Mouse (Mus musculus) MEL-GATA-1-ER (cell line): ENCODE measurements at regions not wholly inside any gene's neighbourhood (a gene's known extent, or its start where the extent isn't known, plus 50 kb on each side); places are given as distances from the start of the nearest gene placed in this dataset.
A peak's percentile ranks its signal among the peaks of the same experiment; 100 is the strongest.
"Not testable (repeated sequence)": the region's sequence is repeated elsewhere in the genome, so short reads cannot be mapped to it uniquely, and the experiment has no call there.

Experiments used
- DNase-seq: peaks from one replicate; pipeline ENCODE4 v3.0.0-alpha.2; 2012; ENCODE audit warnings: low read depth; ENCODE audit errors: extremely low read depth

DNA sequence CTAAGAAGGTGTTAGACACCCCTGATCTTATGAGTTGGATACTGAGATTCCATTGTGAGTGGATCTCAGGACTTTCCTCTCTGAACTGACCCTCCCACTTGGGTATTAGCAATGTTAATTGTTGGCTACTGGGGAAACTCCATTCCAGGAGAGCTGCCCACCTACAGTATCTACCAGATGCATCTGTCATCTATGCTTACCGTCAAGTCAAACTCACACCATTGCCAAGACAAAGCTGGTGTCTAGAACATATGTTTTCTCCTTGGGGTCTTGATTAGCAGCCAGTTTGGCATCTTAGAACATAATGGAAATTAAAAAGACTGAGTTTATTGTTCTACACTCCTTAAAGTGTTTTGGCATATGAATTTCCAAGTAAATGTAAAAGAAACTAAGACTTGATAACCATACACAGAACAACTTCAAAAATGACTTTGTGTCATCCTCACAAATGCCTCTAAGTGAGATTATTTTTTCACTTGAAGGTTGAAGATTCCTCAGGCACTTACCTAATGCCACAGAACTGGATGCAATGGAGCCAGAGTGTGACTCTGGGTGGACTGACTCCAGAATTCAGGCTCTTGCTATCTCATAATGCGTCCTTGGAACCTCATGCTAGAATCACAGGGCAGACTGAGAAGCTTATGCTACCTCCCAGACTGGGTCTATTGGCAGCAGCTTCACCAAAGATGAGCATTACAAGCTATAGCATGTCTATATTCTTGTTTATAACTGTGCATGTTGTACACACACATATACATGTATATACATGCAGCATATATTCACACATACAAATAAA is 107.5 kb upstream of the Rnf152 start:
- DNase-seq: no peak

DNA sequence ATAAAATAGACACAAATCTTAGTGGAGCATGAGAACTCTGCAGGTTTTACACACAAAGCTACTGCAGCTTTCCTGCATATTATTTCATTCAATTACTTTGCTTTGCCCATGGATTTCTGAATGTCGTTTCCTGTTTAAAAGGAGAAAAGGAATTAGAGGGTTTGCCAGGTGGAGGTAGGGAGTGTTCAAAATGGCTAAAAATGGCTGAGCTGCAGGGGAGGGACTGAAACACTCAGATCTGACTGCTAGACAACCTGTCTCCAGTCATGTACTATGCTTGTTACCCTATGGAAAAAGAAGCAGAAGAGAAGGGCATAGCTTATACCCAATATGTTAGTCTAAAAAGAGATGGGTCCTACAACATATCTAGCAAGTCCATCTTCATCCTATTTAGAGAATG is 106.2 kb upstream of the Rnf152 start:
- DNase-seq: no peak

DNA sequence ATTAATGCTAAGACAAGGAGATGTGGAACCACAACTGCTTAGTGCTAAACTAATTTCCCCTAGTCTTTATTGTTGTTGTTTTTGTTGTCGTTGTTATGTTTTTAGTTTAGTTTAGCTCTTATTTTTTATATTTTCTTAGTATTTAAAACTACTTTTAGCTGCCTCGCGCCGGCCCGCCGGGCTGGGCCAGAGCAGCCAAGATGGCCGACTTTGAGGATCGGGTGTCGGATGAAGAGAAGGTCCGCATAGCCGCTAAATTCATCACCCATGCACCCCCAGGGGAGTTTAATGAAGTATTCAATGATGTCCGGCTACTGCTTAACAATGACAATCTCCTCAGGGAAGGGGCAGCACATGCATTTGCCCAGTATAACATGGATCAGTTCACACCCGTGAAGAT is 99.3 kb upstream of the Rnf152 start:
- not testable (repeated sequence) for DNase-seq

DNA sequence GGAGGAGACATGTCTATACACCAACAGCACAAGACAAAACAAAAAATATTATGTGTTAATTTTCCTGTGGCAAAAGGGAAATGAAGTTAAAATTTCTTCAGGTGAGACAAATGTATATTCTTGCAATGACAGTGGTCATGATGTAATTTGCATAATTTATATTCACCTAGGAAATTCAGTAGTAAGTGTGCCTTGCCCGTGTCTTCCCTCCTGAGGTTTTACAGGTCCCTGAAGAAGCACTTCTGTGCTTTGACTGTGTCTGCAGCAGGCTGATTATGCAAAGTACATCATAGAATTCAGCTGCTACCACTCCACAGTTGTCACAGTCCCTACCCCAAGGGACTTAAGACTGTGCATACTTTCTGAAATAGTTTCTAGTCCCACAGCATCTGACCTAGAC is 98.2 kb upstream of the Rnf152 start:
- no peak for DNase-seq

DNA sequence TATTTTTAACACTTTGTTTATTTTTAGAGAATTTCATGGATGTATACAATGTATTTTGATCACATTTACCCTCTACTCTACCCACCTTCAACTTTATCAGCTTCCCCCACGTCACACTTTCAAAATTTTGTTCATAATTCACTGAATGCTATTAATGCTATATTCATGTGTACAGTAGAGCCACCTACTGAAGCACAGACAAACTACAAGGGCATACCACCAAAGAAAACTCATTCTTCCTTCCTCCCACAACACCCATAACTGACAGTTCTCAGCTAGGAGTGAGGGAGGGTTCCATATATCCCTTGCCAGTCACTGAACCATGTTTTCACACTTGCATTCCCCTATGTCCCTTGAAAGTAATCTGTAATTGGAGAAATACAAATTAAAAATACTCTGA is 89.7 kb upstream of the Rnf152 start:
- no peak for DNase-seq

DNA sequence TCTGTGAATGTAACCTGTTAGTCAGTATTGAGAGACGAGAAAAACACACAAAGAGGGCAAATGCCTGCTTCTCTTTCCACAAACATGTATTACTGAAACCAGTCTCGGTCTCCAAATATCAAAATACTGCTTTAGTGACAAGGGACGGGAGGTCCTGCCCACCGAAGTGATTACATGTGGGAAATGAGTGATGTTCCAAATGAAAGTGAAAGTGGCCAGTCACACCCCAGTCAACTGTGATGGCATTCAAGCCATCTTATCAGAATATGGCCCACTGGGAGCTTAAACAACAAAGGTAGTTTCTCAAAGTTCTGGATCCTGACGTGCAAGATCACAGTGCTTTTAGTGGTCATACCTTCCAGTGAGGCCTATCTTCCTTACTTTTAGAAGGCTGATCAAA is 87.0 kb upstream of the Rnf152 start:
- no peak for DNase-seq

DNA sequence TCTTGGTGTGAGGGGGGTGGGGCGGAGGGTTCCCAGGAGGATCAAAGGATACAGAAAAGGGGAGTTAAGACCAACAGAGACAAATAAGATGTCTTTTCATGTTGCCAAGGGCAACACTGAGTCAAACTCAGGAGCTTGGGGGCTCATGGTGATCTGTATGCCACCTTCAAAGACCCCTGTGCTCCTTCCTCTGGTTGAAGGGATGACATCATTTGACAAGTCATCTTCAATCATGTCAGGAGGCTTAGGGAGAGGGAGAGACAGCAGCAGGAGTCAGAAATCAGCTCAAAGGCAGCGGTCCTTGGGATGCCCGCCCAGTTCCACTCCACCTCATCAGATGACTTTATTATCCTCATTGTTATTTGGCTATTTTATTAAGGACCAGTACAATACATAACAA is 83.8 kb upstream of the Rnf152 start:
- no peak for DNase-seq

DNA sequence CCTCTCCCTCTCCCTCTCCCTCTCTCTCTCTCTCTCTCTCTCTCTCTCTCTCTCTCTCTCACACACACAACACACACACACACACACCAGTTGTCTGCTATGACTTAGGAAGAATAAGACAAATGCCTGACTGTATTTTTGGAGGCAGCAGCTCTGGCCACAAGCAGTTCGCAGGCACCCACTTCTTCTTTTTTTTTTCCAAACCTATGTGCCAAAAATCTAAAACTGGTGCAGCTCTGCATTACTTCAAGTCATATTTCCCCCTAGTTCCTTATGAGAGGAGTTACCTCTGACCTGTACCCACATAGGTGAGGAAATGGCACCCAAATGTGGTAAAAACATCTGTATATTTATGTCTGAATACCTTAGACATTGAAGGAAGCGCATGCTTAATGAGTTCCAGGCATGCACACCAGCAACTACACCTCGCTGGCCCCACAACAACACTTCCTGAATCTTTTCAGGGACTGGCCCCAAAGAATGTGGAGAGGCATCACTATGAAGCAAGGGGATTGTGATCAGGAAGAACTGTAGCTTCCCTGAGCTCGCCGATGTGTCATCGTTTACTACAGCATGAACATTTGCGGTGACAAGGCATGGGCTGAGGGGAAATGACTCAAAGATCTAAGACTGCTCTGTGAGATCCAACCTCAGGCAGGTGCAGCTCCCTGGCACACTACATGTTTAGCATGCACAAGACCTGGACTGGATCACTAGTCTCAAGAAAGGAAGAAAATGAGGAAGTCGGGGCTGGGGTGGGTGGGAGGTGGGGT is 78.3 kb upstream of the Rnf152 start:
- DNase-seq: peak; percentile 29

DNA sequence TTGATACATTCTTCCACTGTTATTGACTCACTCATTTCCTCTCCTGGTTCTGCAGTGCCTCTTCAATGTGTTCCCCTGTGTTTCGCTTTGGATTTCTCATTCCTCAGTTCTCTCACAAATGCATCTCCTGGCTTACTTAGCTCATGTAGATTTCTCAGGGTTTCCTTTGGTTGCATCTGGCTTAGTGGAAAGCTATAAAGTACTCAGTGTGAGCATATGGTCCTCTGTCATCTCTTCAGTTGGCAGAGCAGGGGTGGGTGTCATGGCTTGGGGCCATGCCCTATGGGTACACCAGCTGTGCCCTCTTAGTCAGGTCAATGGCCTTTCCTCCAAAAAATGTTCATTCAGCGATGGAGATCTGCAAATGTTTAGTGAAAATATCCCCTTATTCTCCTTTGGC is 77.4 kb upstream of the Rnf152 start:
- DNase-seq: no peak

DNA sequence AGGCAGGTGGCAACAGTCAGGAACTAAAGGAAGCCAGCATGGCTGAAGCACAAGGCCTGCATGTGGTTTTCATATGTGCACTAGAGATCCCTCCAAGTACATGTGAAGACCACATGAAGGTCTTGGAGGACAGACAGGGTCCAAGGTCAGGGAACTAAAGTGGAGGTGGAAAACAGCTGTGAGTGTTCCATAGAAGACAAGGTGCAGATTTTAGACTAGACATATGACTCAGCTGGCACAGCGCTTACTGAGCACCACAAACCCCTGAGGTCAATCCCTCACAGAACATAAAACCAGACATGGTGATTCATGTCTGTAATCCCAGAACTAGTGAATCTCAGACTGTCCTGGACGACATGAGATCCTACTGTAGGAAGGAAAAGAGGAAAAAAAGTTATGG is 75.3 kb upstream of the Rnf152 start:
- DNase-seq: no peak

DNA sequence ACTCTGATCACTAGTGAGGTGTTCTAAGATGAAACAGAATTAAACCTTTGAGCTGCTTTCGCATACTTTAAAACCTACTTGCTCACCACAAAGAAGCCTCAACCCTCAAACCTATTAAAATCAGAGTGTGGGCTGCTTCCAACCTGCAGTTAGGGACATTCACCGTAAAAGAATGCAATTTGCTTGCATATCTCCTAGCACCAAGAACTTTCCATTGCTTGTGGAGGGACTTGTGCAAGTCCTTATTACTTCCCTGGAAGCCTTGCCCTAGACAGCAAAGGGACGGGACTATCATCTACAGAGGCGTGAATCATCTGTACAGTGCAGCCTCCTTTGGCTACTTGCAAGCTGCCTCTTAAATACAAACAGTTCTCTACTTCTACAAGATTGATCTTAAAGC is 74.2 kb upstream of the Rnf152 start:
- DNase-seq: no peak

DNA sequence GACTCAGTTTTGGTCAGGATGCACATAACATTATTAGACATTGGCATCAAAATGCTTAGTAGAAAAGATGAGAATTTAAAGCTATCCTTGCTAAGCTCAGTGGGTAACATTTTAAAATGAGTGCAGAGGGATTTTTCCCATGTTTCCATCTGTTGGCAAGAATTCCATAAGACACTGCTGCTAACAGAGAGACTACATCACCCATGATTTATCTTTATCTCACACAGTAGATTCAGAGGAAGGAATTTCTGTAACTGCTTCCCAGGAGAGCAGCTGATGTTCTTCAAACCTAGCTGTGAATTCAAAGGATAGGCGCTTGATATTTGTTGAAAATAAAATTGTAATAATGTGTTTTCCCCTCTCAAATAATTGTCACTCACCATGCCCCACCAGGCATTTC is 71.7 kb upstream of the Rnf152 start:
- DNase-seq: no peak

DNA sequence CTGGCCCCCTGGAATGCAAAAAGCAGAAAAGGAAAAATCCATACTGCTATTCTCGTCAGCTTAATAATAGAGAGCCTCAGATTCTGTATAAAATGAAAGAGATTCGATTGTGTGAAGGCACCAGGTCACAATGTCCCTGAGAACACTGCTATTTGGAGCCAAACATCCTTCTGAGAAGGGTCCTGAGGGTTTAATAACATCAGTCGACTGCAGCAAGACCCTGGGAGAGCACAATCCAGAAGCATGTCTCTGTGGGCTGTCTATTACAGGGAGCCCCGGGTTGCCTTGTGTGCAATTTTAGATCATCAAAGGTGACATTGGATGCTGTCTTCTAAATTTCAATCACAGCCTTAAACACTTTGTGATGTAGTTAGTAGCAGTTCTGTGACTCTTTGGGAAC is 69.6 kb upstream of the Rnf152 start:
- DNase-seq: no peak

DNA sequence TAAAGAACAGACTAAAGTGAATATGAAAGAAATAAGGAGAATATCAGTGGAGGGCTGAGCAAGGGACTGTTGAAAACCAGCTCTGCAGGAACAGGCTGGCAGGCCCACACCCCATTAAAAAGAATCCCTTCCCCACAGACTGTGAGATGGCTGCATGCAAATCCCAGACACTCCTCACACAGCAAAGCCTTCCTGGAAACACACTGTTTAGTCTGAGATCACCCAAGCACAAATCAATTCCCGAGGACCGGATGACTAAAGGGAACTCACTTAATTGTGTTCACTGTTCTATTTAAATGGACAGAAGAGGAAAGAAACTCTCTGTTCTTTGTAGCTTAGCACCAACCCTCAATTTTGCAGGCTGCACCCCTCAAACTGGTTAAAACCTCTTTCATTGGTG is 66.9 kb upstream of the Rnf152 start:
- DNase-seq: no peak

DNA sequence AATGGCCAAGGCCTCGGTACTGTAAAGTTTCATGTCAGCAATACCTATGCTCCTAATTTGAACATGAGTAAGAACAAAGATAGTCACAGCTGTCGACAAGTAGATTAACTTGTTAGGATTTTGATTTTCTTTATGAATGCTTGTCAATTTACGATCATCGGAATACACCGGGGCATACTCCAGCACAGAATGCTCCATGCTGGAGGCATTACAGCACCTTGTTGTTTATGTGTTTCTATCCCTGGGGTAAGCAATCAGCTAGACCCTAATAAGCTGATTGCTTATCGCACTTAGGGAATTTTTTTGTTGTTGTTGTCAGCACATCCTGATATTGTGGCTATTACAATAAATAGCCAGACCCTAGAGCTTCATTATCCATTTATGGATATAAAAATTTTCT is 66.4 kb upstream of the Rnf152 start:
- DNase-seq: no peak

DNA sequence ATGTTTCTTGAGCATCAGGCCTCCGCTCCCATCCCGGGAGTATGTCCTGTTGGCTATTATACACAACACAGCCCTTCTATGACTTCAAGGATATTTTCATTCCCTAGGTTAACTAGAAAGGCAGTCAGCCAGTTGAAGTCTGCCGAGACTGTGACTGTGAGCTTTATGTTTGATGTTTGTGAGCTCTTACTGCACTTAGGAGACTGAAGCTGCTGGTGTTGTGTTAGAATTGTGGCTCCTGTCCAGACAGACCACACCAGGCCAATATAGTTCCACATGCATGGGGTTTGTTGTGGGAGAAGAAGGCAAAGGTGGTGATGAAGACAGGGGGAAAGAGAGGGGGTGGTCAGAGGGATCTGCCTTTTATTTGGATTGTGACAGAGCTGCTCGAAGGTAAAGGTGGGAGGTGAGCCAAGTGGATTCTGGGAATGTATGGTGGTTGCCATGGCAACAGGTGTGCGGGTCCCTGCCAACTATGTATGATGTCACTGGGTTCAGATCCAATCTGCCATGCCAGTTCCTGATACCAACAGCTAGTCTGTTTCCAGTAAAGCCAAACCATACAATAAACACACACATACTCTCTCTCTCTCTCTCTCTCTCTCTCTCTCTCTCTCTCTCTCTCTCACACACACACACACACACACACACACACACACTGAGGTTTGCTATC is 64.0 kb upstream of the Rnf152 start:
- no peak for DNase-seq
